In genomic region chr2:91967962-91968361, GRCm38 (mm10) we compare ENCODE assay signal across 9 mouse cellular contexts. TPM values are rescaled to one million over a fixed set of nuclear protein-coding genes. Genes with fewer than 3 reads are reported as not detected.
DNase-seq lines count a peak whose midpoint lies in the region; ATAC-seq and TF ChIP-seq lines count a peak whose summit lies in the region.
"Had no signal": no experiment of that assay in that cellular context is flagged by ENCODE, and none has a peak within 500 bp of the region (broad histone marks: within the 10 kb centered on the region; RNA-seq: fewer than 3 reads in every experiment).

No protein-coding gene starts in this region.

- TF ChIP-seq CTCF in cerebellum, adult 2 months (IDR thresholded peaks at IDR 0.05; ENCODE audit: borderline replicate concordance, insufficient read depth, low read depth, low read length) = no peak
- no peak for TF ChIP-seq CTCF in lung, adult 2 months (IDR thresholded peaks at IDR 0.05; ENCODE audit: insufficient read depth, low read length)

- TF ChIP-seq POLR2A in cerebellum, adult 2 months (IDR thresholded peaks at IDR 0.05; ENCODE audit: borderline replicate concordance, insufficient read depth, low read length) = no peak
- TF ChIP-seq POLR2A in lung, adult 2 months (IDR thresholded peaks at IDR 0.05; ENCODE audit: borderline replicate concordance, extremely low read depth, low read depth, low read length) = peak; percentile 70

- no peak overlapping the region for H3K4me3 ChIP-seq in cerebellum, adult 2 months (replicated peaks; ENCODE audit: insufficient read depth, low read depth, low read length)
- no peak overlapping the region for H3K4me3 ChIP-seq in embryonic facial prominence, embryonic 12.5 days
- H3K4me3 ChIP-seq in intestine, embryonic 14.5 days (ENCODE audit: low read depth, low read length) = no peak overlapping the region
- no peak overlapping the region for H3K4me3 ChIP-seq in lung, adult 2 months (replicated peaks; ENCODE audit: extremely low read depth, low read depth, low read length)
- H3K4me3 ChIP-seq: hindbrain, embryonic 15.5 days had no signal

- H3K4me2 ChIP-seq in embryonic facial prominence, embryonic 12.5 days (replicated peaks) = no peak overlapping the region
- H3K4me2 ChIP-seq in intestine, embryonic 14.5 days (ENCODE audit: low read length) = no peak overlapping the region
- H3K4me2 ChIP-seq: hindbrain, embryonic 15.5 days had no signal

- 0 out of 2 replicates have a peak overlapping the region, but pooled peaks have one; percentile 21 for H3K27ac ChIP-seq in cerebellum, adult 2 months (ENCODE audit: insufficient read depth, low read length)
- 0 out of 2 replicates have a peak overlapping the region, but pooled peaks have one; percentile 12 for H3K27ac ChIP-seq in embryonic facial prominence, embryonic 12.5 days
- H3K27ac ChIP-seq in intestine, embryonic 14.5 days (ENCODE audit: low read depth) = peak overlapping the region; percentile 70
- H3K27ac ChIP-seq: hindbrain, embryonic 15.5 days had no signal

- H3K9ac ChIP-seq in embryonic facial prominence, embryonic 12.5 days = no peak overlapping the region
- no peak overlapping the region for H3K9ac ChIP-seq in intestine, embryonic 14.5 days (ENCODE audit: low read length)
- H3K9ac ChIP-seq: hindbrain, embryonic 15.5 days had no signal

- 59% methylated on average over 11 of the region's 11 CpGs for WGBS in cerebellum, adult 2 months
- 53% methylated on average over 11 of the region's 11 CpGs for WGBS in embryonic facial prominence, embryonic 12.5 days
- 51% methylated on average over 11 of the region's 11 CpGs for WGBS in intestine, embryonic 14.5 days
- 41% methylated on average over 11 of the region's 11 CpGs for WGBS in lung, adult 2 months

- H3K36me3 ChIP-seq in embryonic facial prominence, embryonic 12.5 days = no peaks in the 10 kb centered on the region
- H3K36me3 ChIP-seq in intestine, embryonic 14.5 days (ENCODE audit: control insufficient read depth, insufficient read depth, low read length) = no peaks in the 10 kb centered on the region
- H3K36me3 ChIP-seq: hindbrain, embryonic 15.5 days had no signal

- no peak for DNase-seq in cerebellum, adult 2 months
- no peak for DNase-seq in intestine, embryonic 14.5 days (ENCODE audit: low spot score)
- no peak for DNase-seq in lung, adult 2 months
- no peak for DNase-seq in urinary bladder, adult 2 months (ENCODE audit: low spot score)
- DNase-seq in ovary, adult 18-20 months (ENCODE audit: low spot score) = no peak
- no peak for DNase-seq in layer of hippocampus, adult 9-10 months (ENCODE audit: low spot score)

- peaks cover 21% of the 10 kb centered on the region for H3K4me1 ChIP-seq in cerebellum, adult 2 months (ENCODE audit: control insufficient read depth, insufficient read depth, low read length)
- H3K4me1 ChIP-seq in embryonic facial prominence, embryonic 12.5 days = peaks cover 28% of the 10 kb centered on the region
- H3K4me1 ChIP-seq in intestine, embryonic 14.5 days (replicated peaks; ENCODE audit: control insufficient read depth, insufficient read depth, low read length) = peaks cover 30% of the 10 kb centered on the region
- H3K4me1 ChIP-seq in lung, adult 2 months (ENCODE audit: control insufficient read depth, insufficient read depth, low read length) = peaks cover 21% of the 10 kb centered on the region

- H3K27me3 ChIP-seq in cerebellum, adult 2 months (ENCODE audit: control insufficient read depth, insufficient read depth, low read length) = no peaks in the 10 kb centered on the region
- H3K27me3 ChIP-seq in embryonic facial prominence, embryonic 12.5 days = peaks cover 15% of the 10 kb centered on the region; the same call in 1 of the 2 replicates
- H3K27me3 ChIP-seq in intestine, embryonic 14.5 days (replicated peaks; ENCODE audit: control insufficient read depth, insufficient read depth, low read length) = no peaks in the 10 kb centered on the region
- H3K27me3 ChIP-seq: hindbrain, embryonic 15.5 days had no signal

- ATAC-seq in cerebellum, adult (ENCODE audit: insufficient number of reproducible peaks, low FRiP score, low TSS enrichment) = no peak
- no peak for ATAC-seq in embryonic facial prominence, embryonic 12.5 days (ENCODE audit: insufficient number of reproducible peaks, insufficient read depth, low FRiP score, low TSS enrichment)
- no peak for ATAC-seq in intestine, embryonic 14.5 days (replicated peaks; ENCODE audit: low FRiP score, low TSS enrichment, low read depth)

- H3K9me3 ChIP-seq in embryonic facial prominence, embryonic 12.5 days = no peaks in the 10 kb centered on the region
- H3K9me3 ChIP-seq in intestine, embryonic 14.5 days (ENCODE audit: control insufficient read depth, low read length) = no peaks in the 10 kb centered on the region
- H3K9me3 ChIP-seq: hindbrain, embryonic 15.5 days had no signal

RNA-seq across cellular contexts. Expression of gene Dgkz, which starts 7.7 kb away (rescaled TPM):
- 716 and 832 TPM in 2 replicates for polyA plus RNA-seq in cerebellum, adult 2 months (2012; rRNA removed)
- polyA plus RNA-seq in embryonic facial prominence, embryonic 12.5 days (2016; fragmentation: Nextera tagmentation; extraction: Ambion mirVana) = 39.1 and 40.8 TPM in 2 replicates
- polyA plus RNA-seq in intestine, embryonic 14.5 days (2014; fragmentation: Nextera tagmentation; extraction: Ambion mirVana) = 71.9 and 75.6 TPM in 2 replicates
- 252 and 308 TPM in 2 replicates for polyA plus RNA-seq in lung, adult 2 months (2012; rRNA removed)
- 135 and 148 TPM in 2 replicates for polyA plus RNA-seq in urinary bladder, adult 2 months (2012; rRNA removed)

RNA-seq across cellular contexts. Expression of gene Gm9821, which starts 22.5 kb away (rescaled TPM):
- polyA plus RNA-seq in cerebellum, adult 2 months (2012; rRNA removed) = not detected in 2 replicates
- 0.36 and 0.73 TPM in 2 replicates for polyA plus RNA-seq in embryonic facial prominence, embryonic 12.5 days (2016; fragmentation: Nextera tagmentation; extraction: Ambion mirVana)
- 0.74 and 0.88 TPM in 2 replicates for polyA plus RNA-seq in intestine, embryonic 14.5 days (2014; fragmentation: Nextera tagmentation; extraction: Ambion mirVana)
- polyA plus RNA-seq in lung, adult 2 months (2012; rRNA removed) = not detected in 2 replicates
- 0.03 TPM in 1 of 2 replicates, not detected in the other for polyA plus RNA-seq in urinary bladder, adult 2 months (2012; rRNA removed)

RNA-seq across cellular contexts. Expression of gene Mdk, which starts 35.9 kb away (rescaled TPM):
- 77.8 and 78.9 TPM in 2 replicates for polyA plus RNA-seq in cerebellum, adult 2 months (2012; rRNA removed)
- 1,900 and 1,964 TPM in 2 replicates for polyA plus RNA-seq in embryonic facial prominence, embryonic 12.5 days (2016; fragmentation: Nextera tagmentation; extraction: Ambion mirVana)
- 973 and 1,126 TPM in 2 replicates for polyA plus RNA-seq in intestine, embryonic 14.5 days (2014; fragmentation: Nextera tagmentation; extraction: Ambion mirVana)
- 10.0 and 10.1 TPM in 2 replicates for polyA plus RNA-seq in lung, adult 2 months (2012; rRNA removed)
- 34.7 and 37.5 TPM in 2 replicates for polyA plus RNA-seq in urinary bladder, adult 2 months (2012; rRNA removed)

RNA-seq across cellular contexts. Expression of gene Chrm4, which starts 40.9 kb away (rescaled TPM):
- polyA plus RNA-seq in cerebellum, adult 2 months (2012; rRNA removed) = 2.0 TPM in 2 replicates
- 0.65 and 1.2 TPM in 2 replicates for polyA plus RNA-seq in embryonic facial prominence, embryonic 12.5 days (2016; fragmentation: Nextera tagmentation; extraction: Ambion mirVana)
- polyA plus RNA-seq in intestine, embryonic 14.5 days (2014; fragmentation: Nextera tagmentation; extraction: Ambion mirVana) = 0.16 TPM in 1 of 2 replicates, not detected in the other
- polyA plus RNA-seq in lung, adult 2 months (2012; rRNA removed) = 0.10 and 0.13 TPM in 2 replicates
- 0.06 and 0.11 TPM in 2 replicates for polyA plus RNA-seq in urinary bladder, adult 2 months (2012; rRNA removed)

RNA-seq across cellular contexts. Expression of gene Creb3l1, which starts 56.3 kb away (rescaled TPM):
- 1.3 and 1.7 TPM in 2 replicates for polyA plus RNA-seq in cerebellum, adult 2 months (2012; rRNA removed)
- polyA plus RNA-seq in embryonic facial prominence, embryonic 12.5 days (2016; fragmentation: Nextera tagmentation; extraction: Ambion mirVana) = 3.3 and 3.6 TPM in 2 replicates
- polyA plus RNA-seq in intestine, embryonic 14.5 days (2014; fragmentation: Nextera tagmentation; extraction: Ambion mirVana) = 21.2 and 24.1 TPM in 2 replicates
- polyA plus RNA-seq in lung, adult 2 months (2012; rRNA removed) = 11.6 and 15.0 TPM in 2 replicates
- polyA plus RNA-seq in urinary bladder, adult 2 months (2012; rRNA removed) = 4.9 and 15.4 TPM in 2 replicates

Comparison
In these comparisons a context has a peak if more than half of its experiments do, and no peak if none do; other contexts are left out.
1. H3K27ac ChIP-seq: peak in every context shown above with its lines; median percentile 70 in intestine, embryonic 14.5 days; 21 in cerebellum, adult 2 months; 12 in embryonic facial prominence, embryonic 12.5 days.
2. RNA of gene Mdk, which starts 35.9 kb away (polyA plus RNA-seq): 1,900 to 1,964 TPM in embryonic facial prominence, embryonic 12.5 days and 973 to 1,126 TPM in intestine, embryonic 14.5 days; 77.8 to 78.9 TPM in cerebellum, adult 2 months, 34.7 to 37.5 TPM in urinary bladder, adult 2 months and 10.0 to 10.1 TPM in lung, adult 2 months; every median in the first group is over 10 times any median in the second.